Mouse (Mus musculus): ENCODE results near the gene Slc35b4.

Gene Slc35b4

DNA sequence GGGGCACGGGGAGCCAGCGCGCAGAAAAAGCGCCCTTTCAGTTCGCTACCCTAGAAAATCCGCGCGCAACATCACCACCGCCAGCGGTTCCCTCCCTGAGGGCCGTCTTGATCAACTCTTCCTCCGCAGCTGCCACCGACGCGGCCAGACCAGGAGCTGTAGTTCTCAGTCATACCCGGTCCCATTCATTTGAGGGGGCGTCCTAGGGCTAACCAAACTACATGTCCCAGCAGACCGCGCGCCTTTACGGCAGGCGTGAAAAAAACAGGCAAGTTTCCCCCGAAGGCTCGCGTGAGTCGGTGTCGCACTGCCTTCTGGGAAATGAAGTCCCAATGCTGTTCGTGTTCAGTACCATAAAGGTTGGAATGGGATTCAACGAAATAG is at the start of gene Slc35b4:
Gene Slc35b4, minus strand, starts transcription at position 248 of the 384 bp plus-strand sequence.
- DNase-seq (ENCODE audit: low read depth), result peak; percentile 99

DNA sequence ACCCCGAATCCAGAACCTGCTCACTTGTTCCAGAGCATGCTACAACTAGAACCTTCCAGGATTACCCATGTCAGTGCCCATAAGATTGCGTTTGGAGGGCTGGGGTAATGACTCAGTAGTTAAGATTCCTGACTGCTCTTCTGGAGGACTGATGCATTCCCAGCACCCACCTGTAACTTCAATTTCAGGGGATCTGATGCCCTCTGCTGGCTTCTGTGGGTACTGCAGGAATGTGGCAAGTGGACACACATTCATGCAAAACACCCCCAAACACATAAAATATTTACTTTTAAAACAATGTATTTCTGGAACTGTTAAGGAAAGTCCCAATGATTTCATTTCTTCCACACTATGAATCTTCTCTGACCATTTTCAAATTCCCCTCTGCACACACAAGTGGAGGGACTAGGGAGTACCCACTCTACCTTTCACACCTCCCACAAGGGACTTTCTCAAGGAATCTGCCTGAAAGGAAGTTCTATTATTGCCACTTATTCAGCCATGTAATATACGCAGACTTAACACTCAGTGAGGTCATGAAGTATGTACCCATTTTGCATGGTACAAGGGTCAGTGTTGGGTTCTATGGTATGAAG is 48.2 kb upstream of the Slc35b4 start:
- DNase-seq (ENCODE audit: low read depth), result no peak

DNA sequence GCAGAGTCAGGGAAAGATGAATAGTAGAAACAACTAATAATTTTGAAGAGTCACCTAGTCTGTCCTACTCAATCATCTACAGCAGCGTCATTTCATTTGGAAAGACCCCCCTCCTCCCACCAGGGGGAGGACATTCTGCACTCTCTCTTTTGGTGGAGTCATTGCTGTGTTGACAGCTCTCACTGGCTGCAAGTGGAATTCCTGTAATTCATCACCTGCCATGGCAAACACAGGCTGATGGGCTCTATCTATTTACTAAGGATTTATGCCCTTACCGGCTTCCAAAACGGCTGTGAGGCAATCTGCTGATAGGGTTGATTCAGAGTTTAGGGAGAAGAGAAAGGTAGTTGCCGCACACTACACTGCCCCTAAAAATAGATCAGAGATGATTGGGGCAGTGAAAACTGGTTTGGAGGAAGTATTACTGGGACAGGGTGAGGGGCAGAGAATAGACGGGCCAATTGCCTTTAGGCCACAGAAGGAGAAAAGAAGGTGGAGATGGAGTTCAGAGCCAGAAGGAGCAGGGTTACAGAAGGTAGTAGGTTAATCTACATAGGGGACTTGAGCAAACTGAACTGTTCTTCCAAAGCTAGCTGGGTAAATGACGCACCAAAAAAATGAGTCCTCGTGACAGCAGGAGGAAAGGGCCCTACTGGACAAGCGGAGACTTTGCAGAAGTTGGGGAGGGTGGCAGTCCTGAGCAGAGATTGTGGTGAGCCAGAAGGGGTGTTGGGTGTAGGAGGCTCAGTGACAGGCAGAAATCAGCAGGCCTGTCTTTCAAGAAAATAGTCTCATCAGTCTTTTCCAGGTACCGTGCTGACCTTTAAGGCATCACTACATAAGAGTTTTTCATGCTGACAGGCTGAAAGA is 39.8 kb upstream of the Slc35b4 start:
- peak; percentile 11 for DNase-seq (ENCODE audit: low read depth)

DNA sequence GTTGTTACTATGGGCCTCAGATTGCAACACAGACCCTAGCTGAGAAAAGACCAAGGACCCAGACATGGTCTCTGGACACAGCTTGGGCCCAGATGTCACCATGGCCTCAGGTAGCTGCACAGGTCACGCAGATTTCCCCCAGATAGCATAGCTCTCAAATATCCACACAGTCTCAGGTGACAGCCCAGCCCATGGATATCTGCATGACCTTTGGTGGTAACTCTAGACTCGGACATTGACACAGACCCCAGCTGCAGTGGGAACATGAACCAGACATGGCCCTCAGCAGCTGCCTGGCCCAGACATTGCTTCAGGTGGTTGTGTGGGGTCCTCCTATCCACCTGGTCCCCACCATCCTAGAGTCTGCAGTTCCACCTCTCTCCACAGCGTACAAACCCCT is 28.8 kb upstream of the Slc35b4 start:
- DNase-seq (ENCODE audit: low read depth), result no peak

DNA sequence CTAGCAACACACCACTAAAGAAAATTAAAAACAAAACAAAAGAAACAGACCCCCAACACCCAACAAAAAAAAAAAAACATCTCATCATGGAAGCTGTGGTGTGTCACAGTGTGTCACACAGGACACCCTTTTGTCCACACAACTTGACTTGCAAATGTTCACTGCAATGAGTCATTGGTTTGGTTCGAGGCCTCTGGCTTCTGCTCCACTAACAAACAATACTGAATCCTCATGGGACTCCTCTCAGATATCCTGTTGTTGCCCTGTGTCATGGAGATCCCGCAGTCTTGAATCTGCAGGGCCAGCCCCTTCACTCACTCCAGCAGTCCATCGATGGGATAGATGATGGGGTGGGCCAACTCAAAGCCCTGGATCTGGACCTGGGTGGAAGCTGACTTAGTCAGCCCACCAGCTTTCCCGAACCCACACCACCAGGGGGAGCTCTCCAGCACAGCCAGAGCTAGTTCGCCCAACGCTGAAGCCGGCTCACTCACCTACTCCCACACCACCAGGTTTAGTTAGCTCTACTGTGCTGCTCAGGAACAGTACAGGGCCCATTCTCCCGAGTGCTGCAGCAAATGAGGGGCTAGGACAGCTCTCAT is 28.2 kb upstream of the Slc35b4 start:
- DNase-seq (ENCODE audit: low read depth), result peak; percentile 50

DNA sequence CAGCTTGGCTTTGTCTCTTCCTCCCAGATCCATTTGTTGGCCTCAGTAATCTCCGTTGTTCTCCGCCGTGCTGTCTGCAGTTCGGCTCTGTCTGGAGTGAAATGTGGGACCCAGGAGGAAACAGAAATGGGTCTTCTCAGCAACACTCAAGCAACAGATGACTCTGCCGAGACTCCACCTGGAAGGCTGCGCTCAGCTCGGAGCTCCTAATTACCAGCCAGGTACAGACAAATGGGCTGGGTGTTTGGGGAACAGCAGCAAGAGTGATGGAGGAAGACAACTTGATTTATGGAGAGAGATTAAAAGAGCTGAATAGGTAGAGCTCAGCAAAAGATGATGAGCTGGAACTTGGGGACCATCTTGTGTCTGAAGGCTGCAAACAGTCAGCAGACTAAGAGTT is 26.6 kb upstream of the Slc35b4 start:
- DNase-seq (ENCODE audit: low read depth), result no peak

DNA sequence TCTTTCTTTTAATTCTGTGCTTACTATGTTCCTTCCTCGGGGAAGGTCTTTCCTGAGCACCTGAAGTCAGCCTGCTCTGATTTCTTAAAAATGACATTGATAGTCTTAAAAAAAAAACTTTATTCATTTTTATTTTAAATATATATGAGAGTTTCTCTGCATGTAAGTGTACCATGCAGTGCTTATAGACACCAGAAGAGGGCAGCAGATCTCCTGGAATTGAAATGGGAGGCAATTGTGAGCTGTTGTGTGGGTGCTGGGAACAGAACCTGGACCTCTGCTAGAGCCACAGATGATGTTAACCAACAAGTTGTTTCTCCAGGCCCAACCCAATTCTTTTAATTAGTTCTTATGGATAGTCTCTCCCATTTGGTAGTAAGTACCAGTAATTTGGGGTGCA is 18.1 kb upstream of the Slc35b4 start:
- no peak for DNase-seq (ENCODE audit: low read depth)

DNA sequence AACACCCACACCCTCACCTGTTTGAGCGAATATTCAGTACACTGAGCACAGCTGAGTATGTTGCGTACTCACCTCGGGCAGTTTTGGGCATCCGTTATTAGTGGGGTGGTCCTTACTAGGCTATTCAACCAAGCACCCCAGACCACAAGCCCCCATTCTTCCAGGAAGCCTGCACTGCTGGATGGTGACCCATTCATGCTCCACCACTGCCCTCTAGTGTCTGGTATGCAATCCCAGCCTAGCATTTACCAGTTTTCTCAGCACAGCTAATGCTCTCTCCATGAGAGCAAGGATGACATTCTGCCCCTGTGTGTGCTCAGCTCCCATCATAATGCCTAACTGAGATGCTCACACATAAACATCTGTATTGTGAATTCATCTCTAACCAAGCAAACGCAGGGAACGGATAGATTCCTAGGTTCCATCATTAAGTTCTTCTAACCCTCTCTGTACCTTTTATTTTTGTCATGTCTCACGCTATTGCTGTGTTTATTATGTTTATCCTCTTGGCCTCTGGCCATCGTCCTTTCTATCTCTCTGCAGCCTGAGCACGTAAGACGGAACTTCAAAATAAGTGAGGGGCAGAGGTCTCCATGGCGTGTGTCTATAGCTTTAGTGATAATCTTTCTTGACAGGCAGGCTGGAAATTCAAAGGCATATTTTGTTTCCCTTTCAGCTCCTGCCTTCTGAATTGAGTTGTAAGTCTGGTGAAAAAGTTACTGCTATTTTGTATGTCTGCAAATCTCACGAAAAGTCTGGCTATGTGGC is 17.0 kb upstream of the Slc35b4 start:
- peak; percentile 82 for DNase-seq (ENCODE audit: low read depth)

DNA sequence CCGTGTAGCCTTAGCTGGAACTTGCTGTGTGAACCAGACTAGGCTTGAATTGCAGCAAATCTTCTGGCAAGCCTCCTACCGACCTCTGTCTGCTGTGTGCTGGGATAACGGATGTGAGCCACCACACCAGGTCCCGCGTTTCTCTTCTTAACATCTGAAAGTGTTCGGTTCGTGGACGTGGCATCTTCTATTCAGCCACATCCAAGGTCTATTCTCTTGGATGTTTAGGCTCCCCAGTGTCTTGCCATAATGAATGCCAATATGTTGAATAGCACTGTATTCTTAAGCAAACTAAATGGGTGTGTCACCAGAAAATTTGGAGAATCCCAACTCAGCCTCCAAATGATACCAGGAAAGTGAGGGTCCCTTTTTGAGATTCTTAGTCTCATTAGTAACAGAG is 14.5 kb upstream of the Slc35b4 start:
- no peak for DNase-seq (ENCODE audit: low read depth)

DNA sequence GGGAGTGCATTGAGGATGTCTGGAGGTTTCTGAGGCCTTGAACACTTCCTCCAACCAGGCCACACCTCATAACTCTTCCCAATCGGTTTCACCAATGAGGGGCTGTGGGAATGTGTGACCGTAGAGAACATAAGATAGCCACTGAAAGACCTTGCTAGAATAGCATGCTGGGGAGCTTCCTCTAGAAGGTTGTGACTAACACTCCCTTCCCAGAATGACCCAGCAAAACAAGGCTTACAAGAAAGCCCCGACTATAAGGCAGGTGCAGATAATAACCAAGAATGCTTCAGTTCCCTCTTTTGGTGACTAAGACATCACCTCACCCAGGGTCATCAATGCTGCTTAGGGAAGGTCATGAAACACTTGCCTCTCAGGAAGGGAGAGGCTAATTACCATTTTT is 12.6 kb upstream of the Slc35b4 start:
- DNase-seq (ENCODE audit: low read depth), result no peak

DNA sequence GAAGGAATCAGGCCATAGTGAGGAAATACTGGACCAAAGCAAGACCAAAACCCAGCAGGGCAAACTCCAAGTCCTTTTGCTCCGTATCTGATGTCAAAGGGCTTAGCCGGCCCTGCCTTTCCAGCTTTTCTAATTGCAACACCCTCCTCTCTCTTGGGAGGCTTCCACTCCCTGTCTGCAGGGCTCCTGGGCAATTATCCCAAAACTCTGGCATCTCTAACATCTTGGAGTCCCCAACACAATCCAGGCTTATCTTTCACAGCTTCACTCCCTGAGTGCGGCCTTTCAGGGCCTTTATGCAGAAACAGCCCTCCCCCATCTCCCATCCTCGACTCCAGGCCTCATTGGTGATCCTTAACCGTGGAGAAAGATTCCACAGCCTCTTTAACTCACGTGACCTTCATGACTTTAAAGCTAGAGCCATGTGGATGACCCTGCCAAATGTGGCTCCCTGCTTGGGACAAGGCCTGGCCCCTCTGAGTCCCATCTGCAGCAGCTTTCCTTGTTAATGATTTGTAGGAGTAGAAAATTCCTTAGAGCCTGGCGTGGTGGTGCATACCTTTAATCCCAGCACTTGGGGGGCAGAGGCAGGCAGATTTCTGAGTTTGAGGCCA is 11.2 kb upstream of the Slc35b4 start:
- no peak for DNase-seq (ENCODE audit: low read depth)

DNA sequence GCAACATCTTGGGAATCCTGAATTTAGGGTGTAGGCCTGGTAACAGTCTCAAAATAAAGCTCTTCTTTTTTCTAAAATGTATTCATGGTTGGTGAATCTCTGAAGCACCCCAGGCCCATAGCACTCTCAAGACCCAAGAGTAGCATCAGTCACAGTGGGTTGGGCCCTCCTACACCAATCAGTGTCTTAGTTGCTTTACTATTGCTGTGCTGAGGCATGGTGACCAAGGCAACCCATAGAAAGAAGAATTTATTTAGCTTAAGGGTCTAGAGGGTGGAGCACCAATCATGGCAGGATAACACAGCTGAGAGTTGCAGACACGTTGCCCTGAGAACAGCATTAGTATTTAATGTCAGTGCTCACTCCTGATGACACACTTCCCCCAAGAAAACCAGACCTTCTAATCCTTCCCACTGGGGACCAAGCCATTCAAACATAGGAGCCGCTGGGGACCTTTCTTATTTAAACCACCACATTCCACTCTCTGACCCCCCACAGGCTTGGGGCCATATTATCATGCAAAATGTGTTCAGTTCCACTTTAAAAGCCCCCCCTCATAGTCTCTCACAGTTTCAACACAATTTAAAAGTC is 10.5 kb upstream of the Slc35b4 start:
- DNase-seq (ENCODE audit: low read depth), result no peak

DNA sequence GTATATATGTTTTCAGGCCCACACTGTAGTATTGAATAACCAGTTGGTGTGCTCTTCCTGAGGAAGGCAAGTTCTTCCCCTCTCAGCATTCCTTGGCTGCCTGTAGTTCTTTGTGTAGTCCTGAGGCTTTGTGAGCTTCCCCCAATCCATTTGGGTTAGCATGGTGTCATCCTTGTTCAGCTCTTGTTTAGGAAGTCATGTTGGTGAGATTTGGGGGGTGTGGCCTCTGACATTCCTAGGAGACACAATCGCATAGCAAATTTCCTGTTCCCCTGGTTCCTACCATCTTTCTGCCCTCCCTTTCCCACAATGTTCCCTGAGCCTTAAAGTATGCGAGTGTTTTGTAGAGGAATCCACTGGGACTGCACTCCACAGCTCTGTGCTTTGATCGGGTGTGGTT is 6.4 kb upstream of the Slc35b4 start:
- DNase-seq (ENCODE audit: low read depth), result no peak

DNA sequence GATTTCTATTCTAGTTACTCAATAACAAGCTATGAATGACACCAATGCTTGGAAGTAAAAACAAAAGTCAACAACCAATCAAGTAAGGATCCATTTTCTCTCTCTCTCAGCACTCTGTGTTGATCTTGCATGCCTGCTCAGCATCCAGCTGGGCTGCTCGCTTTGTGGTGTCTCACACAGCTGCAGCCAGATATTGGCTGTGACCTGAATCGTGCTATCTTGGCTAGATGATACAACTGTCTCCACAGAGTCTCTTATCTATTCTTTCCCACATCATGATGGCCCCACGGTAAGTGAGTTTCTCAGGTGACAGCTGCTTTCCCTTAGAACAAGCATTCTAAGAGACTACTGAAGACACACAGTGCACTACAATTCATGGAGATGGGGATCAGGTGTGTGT is 5.0 kb upstream of the Slc35b4 start:
- DNase-seq (ENCODE audit: low read depth), result no peak

DNA sequence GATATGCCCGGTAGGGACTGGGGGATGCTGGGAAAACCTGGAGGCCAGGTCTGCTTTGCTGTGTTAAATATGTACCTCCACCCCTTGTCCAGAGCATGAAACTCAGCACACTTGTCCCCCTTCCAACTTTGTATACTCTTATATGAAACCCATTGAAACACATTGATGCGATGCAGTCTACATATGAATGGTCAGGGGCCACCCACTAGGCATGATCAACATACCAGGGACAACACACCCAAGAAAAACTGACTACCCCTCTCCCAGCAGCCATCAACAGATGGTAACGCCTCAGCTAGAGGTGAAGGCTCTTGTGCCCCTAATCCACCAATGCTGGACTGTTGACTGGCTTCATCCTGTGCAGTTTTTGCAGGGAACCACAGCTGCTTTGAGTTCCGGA is 3.0 kb upstream of the Slc35b4 start:
- DNase-seq (ENCODE audit: low read depth), result no peak

DNA sequence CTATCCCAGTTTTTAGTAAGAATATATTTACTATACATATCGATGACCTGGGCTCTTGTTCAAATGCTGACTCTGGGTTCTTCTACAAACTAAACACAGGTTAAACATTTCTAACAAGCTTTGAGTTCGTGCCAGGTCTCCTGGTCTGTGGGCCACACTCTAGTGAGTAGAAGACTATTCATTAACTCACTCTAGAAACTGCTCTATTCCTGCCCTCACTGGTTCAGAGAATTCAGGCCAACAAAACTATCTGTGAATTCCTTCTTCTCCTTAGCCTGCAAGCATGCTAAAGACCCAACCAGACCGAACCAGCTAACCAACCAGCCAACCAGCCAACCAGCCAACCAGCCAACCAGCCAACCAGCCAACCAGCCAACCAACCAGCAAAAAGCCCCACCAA is 2.1 kb upstream of the Slc35b4 start:
- no peak for DNase-seq (ENCODE audit: low read depth)

DNA sequence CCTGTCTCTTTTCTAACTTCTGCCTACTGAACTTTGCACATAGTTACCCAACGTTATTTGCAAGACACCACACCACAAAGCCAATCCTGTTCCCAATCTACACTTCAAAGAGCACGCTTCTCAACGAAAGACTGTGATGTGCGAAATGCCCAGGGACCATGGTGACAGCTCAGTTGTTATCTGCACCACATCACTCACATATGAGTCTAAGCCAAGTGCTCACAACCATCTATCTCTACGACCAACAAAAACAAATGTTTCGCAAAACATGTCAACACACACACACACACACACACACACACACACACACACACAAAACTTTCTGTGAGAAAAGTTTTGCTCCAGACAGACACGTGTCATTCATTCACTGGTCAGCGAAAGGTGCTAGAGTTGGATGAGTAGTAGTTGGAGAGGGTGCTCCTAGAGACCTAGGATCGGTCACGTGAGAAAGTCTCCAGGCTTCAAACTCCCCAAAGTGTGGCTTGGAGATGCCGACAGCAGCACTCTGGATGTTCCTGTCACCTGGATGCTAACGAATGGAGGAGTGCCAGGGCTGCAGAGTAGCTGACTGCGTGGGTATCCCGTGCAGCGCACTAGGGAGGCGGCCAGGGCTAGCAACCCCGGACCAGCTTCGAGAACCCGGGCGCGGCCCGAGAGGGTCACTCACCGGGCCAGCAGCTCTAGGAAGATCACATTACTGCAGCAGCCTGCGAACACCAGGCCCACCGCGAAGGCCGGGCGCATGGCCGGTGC is 624 bp downstream of the Slc35b4 start:
- DNase-seq (ENCODE audit: low read depth), result no peak

DNA sequence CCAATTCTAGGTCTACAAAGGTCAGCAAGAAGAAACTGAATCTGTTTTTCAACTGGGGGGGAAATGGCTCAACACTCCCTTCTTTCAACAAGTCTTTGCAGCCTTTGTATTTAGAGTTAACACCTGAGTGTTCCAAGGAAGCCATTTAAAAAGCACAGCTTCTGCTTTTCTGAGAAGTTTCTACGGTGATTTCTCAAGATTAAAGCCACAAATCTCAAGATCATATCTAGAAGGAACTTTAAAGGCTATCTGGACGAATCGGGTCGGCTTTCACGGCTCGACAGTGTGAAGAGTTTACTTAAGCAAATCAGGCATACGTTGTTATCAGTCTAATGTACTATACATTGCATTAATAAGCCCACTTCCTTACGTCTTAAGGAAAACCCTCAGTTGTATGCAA is 2.2 kb downstream of the Slc35b4 start:
- DNase-seq (ENCODE audit: low read depth), result no peak

DNA sequence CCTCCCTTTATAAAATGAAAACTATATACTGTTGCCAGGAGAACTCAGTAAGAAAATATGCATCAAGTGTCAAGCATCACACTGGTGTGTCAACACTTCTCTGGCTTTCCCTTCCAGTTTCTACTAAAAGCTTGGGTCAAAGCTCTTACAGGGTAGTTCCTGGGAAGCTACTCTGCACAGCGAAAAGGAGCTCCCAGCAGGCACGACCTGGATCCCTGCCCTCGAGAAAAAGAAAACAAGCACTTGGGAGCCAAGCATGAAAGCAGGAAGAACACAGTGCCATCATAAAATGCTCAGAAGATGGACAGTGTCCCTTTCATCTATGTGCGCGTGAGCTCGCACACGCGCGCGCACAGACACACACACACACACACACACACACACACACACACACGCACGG is 3.7 kb downstream of the Slc35b4 start:
- DNase-seq (ENCODE audit: low read depth), result peak; percentile 48

DNA sequence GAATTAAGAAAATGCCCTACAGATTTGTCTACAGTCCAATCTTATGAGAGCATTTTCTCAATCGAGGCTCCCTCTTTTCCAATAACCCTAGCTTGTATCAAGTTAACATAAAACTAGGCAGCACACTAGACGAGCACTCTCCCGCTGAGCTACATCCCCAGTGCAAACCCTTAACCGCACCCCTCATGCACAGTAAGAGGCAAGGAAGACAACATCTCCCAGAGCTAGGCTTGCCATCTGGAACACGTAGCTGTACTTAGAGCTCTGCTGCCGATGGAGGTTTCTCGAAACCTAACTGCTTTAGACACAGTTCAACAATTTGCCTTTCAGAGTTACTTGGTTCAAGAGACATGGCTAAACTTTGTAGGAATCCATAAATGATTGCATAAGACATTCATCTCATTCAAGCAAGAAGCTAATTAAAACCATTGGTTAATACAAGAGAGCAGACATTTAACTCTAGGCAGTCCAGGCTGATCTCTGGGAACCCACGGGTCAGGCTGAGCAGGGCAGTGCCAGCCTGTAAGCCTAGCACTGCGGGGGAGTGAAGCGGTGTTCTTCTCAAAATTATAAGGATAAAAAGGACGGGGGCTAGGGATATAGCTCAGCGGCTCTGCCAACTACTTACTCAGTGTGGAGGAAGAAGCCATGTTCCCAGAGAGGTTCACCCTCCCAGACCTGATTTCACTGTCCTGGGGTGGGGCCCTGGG is 5.0 kb downstream of the Slc35b4 start:
- DNase-seq (ENCODE audit: low read depth), result no peak

All from NIH3T3 (cell line).